Mouse (Mus musculus): Measurements from ENCODE around the gene Chmp1a. TPM values are rescaled to one million over a fixed set of nuclear protein-coding genes. Genes with fewer than 3 reads are reported as not detected.
"Not testable (repeated sequence)": the region's sequence is repeated elsewhere in the genome, so short reads cannot be mapped to it uniquely, and the experiment has no call there.

The Chmp1a gene
- polyA plus RNA-seq (2015; fragmentation: Nextera tagmentation; extraction: Ambion mirVana) = 138 and 147 TPM in 2 replicates

GRCm38 (mm10) chr8:123212321-123213117, at the start of gene Chmp1a, which contains the start of gene Spata33:
Gene Chmp1a (minus strand): TSS chr8:123212763.
Gene Spata33 (plus strand): TSS chr8:123212832.
- ATAC-seq (ENCODE audit: low FRiP score, low TSS enrichment) = peak; percentile 97
- H3K4me2 ChIP-seq (replicated peaks; ENCODE audit: low read depth, low read length) = peak within 1 kb of the TSS; percentile 94
- H3K4me1 ChIP-seq (ENCODE audit: insufficient read depth, low read length) = peaks cover 19% of the 10 kb centered on the region
- no peaks in the 10 kb centered on the region for H3K9me3 ChIP-seq (ENCODE audit: low read length)
- under 1% methylated on average over 75 of the region's 76 CpGs for WGBS
- peak within 1 kb of the TSS; percentile 80 for H3K27ac ChIP-seq (ENCODE audit: low read length)
- peak within 1 kb of the TSS; percentile 97 for H3K9ac ChIP-seq (replicated peaks; ENCODE audit: low read length)
- H3K36me3 ChIP-seq (ENCODE audit: insufficient read depth, low read length) = peaks cover 15% of the 10 kb centered on the region
- peak within 1 kb of the TSS; percentile 69 for H3K4me3 ChIP-seq (ENCODE audit: low read length)
- H3K27me3 ChIP-seq (ENCODE audit: insufficient read depth, low read length) = no peaks in the 10 kb centered on the region

- not testable (repeated sequence) for ATAC-seq (ENCODE audit: low FRiP score, low TSS enrichment); H3K9me3 ChIP-seq (ENCODE audit: low read length); H3K9ac ChIP-seq (replicated peaks; ENCODE audit: low read length); H3K4me3 ChIP-seq (ENCODE audit: low read length); H3K27me3 ChIP-seq (ENCODE audit: insufficient read depth, low read length); H3K4me2 ChIP-seq (replicated peaks; ENCODE audit: low read depth, low read length); H3K27ac ChIP-seq (ENCODE audit: low read length)
- Histone ChIP-seq H3K4me1 (ENCODE audit: insufficient read depth, low read length) (peaks cover 20% of the 10 kb centered on the region), H3K36me3 (ENCODE audit: insufficient read depth, low read length) (peaks cover 43% of the 10 kb centered on the region)
- 90% methylated on average over 8 of the region's 8 CpGs for WGBS
These were observed 45.0 kb upstream of the Chmp1a start for GRCm38 (mm10) chr8:123257593-123257992.

GRCm38 (mm10) chr8:123257114-123257513, 44.6 kb upstream of the Chmp1a start:
- Histone ChIP-seq H3K9ac (replicated peaks; ENCODE audit: low read length) (no peak overlapping the region), H3K4me2 (replicated peaks; ENCODE audit: low read depth, low read length) (no peak overlapping the region), H3K27ac (ENCODE audit: low read length) (no peak overlapping the region), H3K4me1 (ENCODE audit: insufficient read depth, low read length) (peaks cover 22% of the 10 kb centered on the region), H3K4me3 (ENCODE audit: low read length) (no peak overlapping the region), H3K36me3 (ENCODE audit: insufficient read depth, low read length) (peaks cover 43% of the 10 kb centered on the region), H3K9me3 (ENCODE audit: low read length) (no peaks in the 10 kb centered on the region), H3K27me3 (ENCODE audit: insufficient read depth, low read length) (no peaks in the 10 kb centered on the region)
- ATAC-seq (ENCODE audit: low FRiP score, low TSS enrichment) = no peak
- 88% methylated on average over 3 of the region's 3 CpGs for WGBS

GRCm38 (mm10) chr8:123255170-123255569, 42.6 kb upstream of the Chmp1a start:
- 62% methylated on average over 6 of the region's 6 CpGs for whole genome bisulfite sequencing
- peaks cover 22% of the 10 kb centered on the region for H3K4me1 ChIP-seq (ENCODE audit: insufficient read depth, low read length)
- peak overlapping the region; percentile 97 for H3K4me3 ChIP-seq (ENCODE audit: low read length)
- H3K9ac ChIP-seq (replicated peaks; ENCODE audit: low read length) = peak overlapping the region; percentile 97
- H3K9me3 ChIP-seq (ENCODE audit: low read length) = no peaks in the 10 kb centered on the region
- peak overlapping the region; percentile 86 for H3K4me2 ChIP-seq (replicated peaks; ENCODE audit: low read depth, low read length)
- no peaks in the 10 kb centered on the region for H3K27me3 ChIP-seq (ENCODE audit: insufficient read depth, low read length)
- ATAC-seq (ENCODE audit: low FRiP score, low TSS enrichment) = no peak
- peaks cover 37% of the 10 kb centered on the region for H3K36me3 ChIP-seq (ENCODE audit: insufficient read depth, low read length)
- no peak overlapping the region for H3K27ac ChIP-seq (ENCODE audit: low read length)

GRCm38 (mm10) chr8:123254099-123254885, 41.7 kb upstream of the Chmp1a start, which contains the start of the genes Zfp276 and Vps9d1:
Gene Zfp276 (plus strand): TSS chr8:123254195.
Gene Vps9d1 (minus strand): TSS chr8:123254348.
- Histone ChIP-seq H3K4me3 (ENCODE audit: low read length) (peak within 1 kb of the TSS; percentile 97), H3K4me2 (replicated peaks; ENCODE audit: low read depth, low read length) (peak within 1 kb of the TSS; percentile 86), H3K4me1 (ENCODE audit: insufficient read depth, low read length) (peaks cover 22% of the 10 kb centered on the region), H3K9me3 (ENCODE audit: low read length) (no peaks in the 10 kb centered on the region), H3K27me3 (ENCODE audit: insufficient read depth, low read length) (no peaks in the 10 kb centered on the region), H3K36me3 (ENCODE audit: insufficient read depth, low read length) (peaks cover 29% of the 10 kb centered on the region), H3K27ac (ENCODE audit: low read length) (peak within 1 kb of the TSS; percentile 72), H3K9ac (replicated peaks; ENCODE audit: low read length) (peak within 1 kb of the TSS; percentile 97)
- peak; percentile 97 for ATAC-seq (ENCODE audit: low FRiP score, low TSS enrichment)
- under 1% methylated on average over 79 of the region's 99 CpGs for WGBS

- H3K4me1 ChIP-seq (ENCODE audit: insufficient read depth, low read length) = peaks cover 22% of the 10 kb centered on the region
- H3K27me3 ChIP-seq (ENCODE audit: insufficient read depth, low read length) = no peaks in the 10 kb centered on the region
- WGBS = 1% methylated on average over 36 of the region's 40 CpGs
- peaks cover 30% of the 10 kb centered on the region for H3K36me3 ChIP-seq (ENCODE audit: insufficient read depth, low read length)
- ATAC-seq (ENCODE audit: low FRiP score, low TSS enrichment) = peak; percentile 46; the same call in 1 of the 2 replicates
- peak overlapping the region; percentile 86 for H3K4me2 ChIP-seq (replicated peaks; ENCODE audit: low read depth, low read length)
- H3K9me3 ChIP-seq (ENCODE audit: low read length) = no peaks in the 10 kb centered on the region
- peak overlapping the region; percentile 97 for H3K4me3 ChIP-seq (ENCODE audit: low read length)
- peak overlapping the region; percentile 97 for H3K9ac ChIP-seq (replicated peaks; ENCODE audit: low read length)
- H3K27ac ChIP-seq (ENCODE audit: low read length) = peak overlapping the region; percentile 68; the same call in 1 of the 2 replicates
These were observed 41.0 kb upstream of the Chmp1a start for GRCm38 (mm10) chr8:123253451-123254098.

GRCm38 (mm10) chr8:123252925-123253324, 40.4 kb upstream of the Chmp1a start:
- Histone ChIP-seq H3K27ac (ENCODE audit: low read length) (no peak overlapping the region), H3K4me2 (replicated peaks; ENCODE audit: low read depth, low read length) (peak overlapping the region; percentile 86), H3K27me3 (ENCODE audit: insufficient read depth, low read length) (no peaks in the 10 kb centered on the region), H3K4me1 (ENCODE audit: insufficient read depth, low read length) (peaks cover 22% of the 10 kb centered on the region), H3K9me3 (ENCODE audit: low read length) (no peaks in the 10 kb centered on the region), H3K9ac (replicated peaks; ENCODE audit: low read length) (peak overlapping the region; percentile 97), H3K36me3 (ENCODE audit: insufficient read depth, low read length) (peaks cover 32% of the 10 kb centered on the region), H3K4me3 (ENCODE audit: low read length) (peak overlapping the region; percentile 97)
- 43% methylated on average over 4 of the region's 4 CpGs for WGBS
- ATAC-seq (ENCODE audit: low FRiP score, low TSS enrichment) = no peak

GRCm38 (mm10) chr8:123250940-123251339, 38.4 kb upstream of the Chmp1a start:
- H3K9ac ChIP-seq (replicated peaks; ENCODE audit: low read length) = no peak overlapping the region
- WGBS = 98% methylated on average over 5 of the region's 5 CpGs
- no peak overlapping the region for H3K4me3 ChIP-seq (ENCODE audit: low read length)
- no peak for ATAC-seq (ENCODE audit: low FRiP score, low TSS enrichment)
- no peaks in the 10 kb centered on the region for H3K27me3 ChIP-seq (ENCODE audit: insufficient read depth, low read length)
- H3K27ac ChIP-seq (ENCODE audit: low read length) = no peak overlapping the region
- peaks cover 20% of the 10 kb centered on the region for H3K4me1 ChIP-seq (ENCODE audit: insufficient read depth, low read length)
- H3K36me3 ChIP-seq (ENCODE audit: insufficient read depth, low read length) = peaks cover 29% of the 10 kb centered on the region
- no peak overlapping the region for H3K4me2 ChIP-seq (replicated peaks; ENCODE audit: low read depth, low read length)
- H3K9me3 ChIP-seq (ENCODE audit: low read length) = no peaks in the 10 kb centered on the region

- no peak overlapping the region for H3K4me2 ChIP-seq (replicated peaks; ENCODE audit: low read depth, low read length)
- H3K9me3 ChIP-seq (ENCODE audit: low read length) = no peaks in the 10 kb centered on the region
- H3K9ac ChIP-seq (replicated peaks; ENCODE audit: low read length) = no peak overlapping the region
- no peak overlapping the region for H3K27ac ChIP-seq (ENCODE audit: low read length)
- ATAC-seq (ENCODE audit: low FRiP score, low TSS enrichment) = no peak
- H3K4me1 ChIP-seq (ENCODE audit: insufficient read depth, low read length) = peaks cover 10% of the 10 kb centered on the region
- no peak overlapping the region for H3K4me3 ChIP-seq (ENCODE audit: low read length)
- H3K36me3 ChIP-seq (ENCODE audit: insufficient read depth, low read length) = peaks cover 46% of the 10 kb centered on the region
- WGBS = 91% methylated on average over 8 of the region's 8 CpGs
- no peaks in the 10 kb centered on the region for H3K27me3 ChIP-seq (ENCODE audit: insufficient read depth, low read length)
These were observed 36.0 kb upstream of the Chmp1a start for GRCm38 (mm10) chr8:123248596-123248995.

All from kidney, embryonic 16.5 days (tissue).